8 mouse cellular contexts compared by ENCODE assay signal in the genomic region with DNA sequence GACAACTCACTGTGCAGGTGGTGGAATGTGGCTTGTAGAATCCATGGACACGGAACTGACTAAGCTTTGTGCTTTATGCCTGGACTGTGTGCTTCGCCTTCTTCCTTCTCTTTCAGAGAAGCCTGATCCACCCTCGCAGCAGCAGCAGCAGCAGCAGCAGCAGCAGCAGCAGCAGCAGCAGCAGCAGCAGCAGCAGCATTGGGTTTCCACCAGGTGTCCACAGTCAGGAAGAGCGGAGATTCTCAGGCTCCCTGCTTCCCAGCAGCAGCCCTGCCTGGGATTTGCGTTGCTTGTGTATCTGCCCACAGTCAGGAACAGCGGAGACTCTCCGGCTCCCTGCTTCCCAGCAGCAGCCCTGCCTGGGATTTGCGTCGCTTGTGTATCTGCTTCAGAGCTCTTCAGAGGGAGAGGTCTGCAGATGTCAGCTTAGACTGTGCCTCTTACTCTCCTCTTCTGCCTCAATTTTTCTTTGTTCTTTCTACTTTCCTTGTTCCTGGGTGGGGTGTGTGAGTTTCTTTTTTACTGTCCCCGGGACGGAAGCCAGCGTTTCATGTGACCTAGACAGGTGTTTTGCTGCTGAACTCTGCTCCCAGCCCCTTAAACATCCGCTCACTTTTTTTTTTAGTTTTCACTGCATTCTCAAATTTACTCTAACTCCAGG.
DNase-seq lines count a peak whose midpoint lies in the region; ATAC-seq and TF ChIP-seq lines count a peak whose summit lies in the region.

No protein-coding gene starts in this region.

- H3K27ac ChIP-seq in lung, embryonic 14.5 days (ENCODE audit: low read depth), result no peak overlapping the region
- H3K27ac ChIP-seq in neural tube, embryonic 12.5 days, result no peak overlapping the region
- no peak overlapping the region for H3K27ac ChIP-seq in cerebellum, adult 2 months (ENCODE audit: insufficient read depth, low read length)

- H3K4me1 ChIP-seq in lung, embryonic 14.5 days (ENCODE audit: insufficient read depth), result no peaks in the 10 kb centered on the region; the same call in 1 of the 2 replicates
- no peaks in the 10 kb centered on the region for H3K4me1 ChIP-seq in neural tube, embryonic 12.5 days
- H3K4me1 ChIP-seq in cerebellum, adult 2 months (ENCODE audit: control insufficient read depth, insufficient read depth, low read length), result no peaks in the 10 kb centered on the region

- WGBS in lung, embryonic 14.5 days, result 13% methylated on average over 13 of the region's 13 CpGs
- 22% methylated on average over 13 of the region's 13 CpGs for WGBS in neural tube, embryonic 12.5 days
- 19% methylated on average over 13 of the region's 13 CpGs for WGBS in cerebellum, adult 2 months

- DNase-seq in lung, embryonic 14.5 days, result peak; percentile 31
- DNase-seq in lung, postnatal 10 days, result no peak
- peak; percentile 46 for DNase-seq in embryo, embryonic 10 days (ENCODE audit: low spot score)
- no peak for DNase-seq in cerebellum, adult 2 months
- DNase-seq in cerebellum, postnatal 4 days (ENCODE audit: low spot score in 2 of 2), result no peak
- DNase-seq in adrenal gland, adult 8-10 months, result no peak

- H3K36me3 ChIP-seq in lung, embryonic 14.5 days (ENCODE audit: insufficient read depth), result no peaks in the 10 kb centered on the region
- no peaks in the 10 kb centered on the region for H3K36me3 ChIP-seq in neural tube, embryonic 12.5 days

- no peak for ATAC-seq in lung, embryonic 14.5 days (ENCODE audit: insufficient read depth)
- peak; percentile 48 for ATAC-seq in inflammation-experienced regulatory T-cells, adult 6 months
- ATAC-seq in neural tube, embryonic 12.5 days (ENCODE audit: low FRiP score, low read depth), result no peak

- no peak for TF ChIP-seq POLR2A in cerebellum, adult 2 months (IDR thresholded peaks at IDR 0.05; ENCODE audit: borderline replicate concordance, insufficient read depth, low read length)

- no peak overlapping the region for H3K4me3 ChIP-seq in lung, embryonic 14.5 days (ENCODE audit: low read depth, low read length)
- no peak overlapping the region for H3K4me3 ChIP-seq in neural tube, embryonic 12.5 days
- no peak overlapping the region for H3K4me3 ChIP-seq in cerebellum, adult 2 months (replicated peaks; ENCODE audit: insufficient read depth, low read depth, low read length)

- no peaks in the 10 kb centered on the region for H3K9me3 ChIP-seq in lung, embryonic 14.5 days (ENCODE audit: low read depth, low read length)
- H3K9me3 ChIP-seq in neural tube, embryonic 12.5 days, result no peaks in the 10 kb centered on the region

- H3K9ac ChIP-seq in lung, embryonic 14.5 days, result no peak overlapping the region; the same call in 1 of the 2 replicates
- H3K9ac ChIP-seq in neural tube, embryonic 12.5 days, result peak overlapping the region; percentile 45

- H3K4me2 ChIP-seq in lung, embryonic 14.5 days, result peak overlapping the region; percentile 47
- peak overlapping the region; percentile 48 for H3K4me2 ChIP-seq in neural tube, embryonic 12.5 days (replicated peaks)

- peaks cover 5% of the 10 kb centered on the region; the same call in 1 of the 2 replicates for H3K27me3 ChIP-seq in lung, embryonic 14.5 days (ENCODE audit: insufficient read depth, low read length)
- no peaks in the 10 kb centered on the region for H3K27me3 ChIP-seq in neural tube, embryonic 12.5 days (replicated peaks)
- H3K27me3 ChIP-seq in cerebellum, adult 2 months (ENCODE audit: control insufficient read depth, insufficient read depth, low read length), result no peaks in the 10 kb centered on the region

- 0 out of 2 replicates have a peak, but pooled peaks have one; percentile 21 for TF ChIP-seq CTCF in lung, embryonic 14.5 days (IDR thresholded peaks at IDR 0.05; ENCODE audit: low read depth)
- TF ChIP-seq CTCF in cerebellum, adult 2 months (IDR thresholded peaks at IDR 0.05; ENCODE audit: borderline replicate concordance, insufficient read depth, low read depth, low read length), result no peak

Comparison
In these comparisons a context has a peak if more than half of its experiments do, and no peak if none do; other contexts are left out.
1. DNase-seq: peak in lung, embryonic 14.5 days (single experiment) and embryo, embryonic 10 days (single experiment); none in lung, postnatal 10 days (single experiment), cerebellum, adult 2 months (0 of 2), cerebellum, postnatal 4 days (0 of 2) and adrenal gland, adult 8-10 months (single experiment).